Mouse (Mus musculus) embryonic facial prominence, embryonic 11.5 days (tissue): Measurements from ENCODE around the gene Aicda. TPM values are rescaled to one million over a fixed set of nuclear protein-coding genes. Genes with fewer than 3 reads are reported as not detected.
"Not testable (repeated sequence)": the region's sequence is repeated elsewhere in the genome, so short reads cannot be mapped to it uniquely, and the experiment has no call there.

Experiments
- ATAC-seq: fragments of 200-750 bp; cut with Nextera tagmentation; replicated peaks from 2 replicates; pipeline ENCODE4 v1.8.0; 2017; ENCODE audit warnings: low read depth; ENCODE audit not compliant: insufficient number of reproducible peaks, low FRiP score, low TSS enrichment
- DNase-seq: peaks from one replicate; pipeline ENCODE4 v3.0.0-alpha.2; 2015; ENCODE audit warnings: low spot score
- H3K27ac ChIP-seq: fragments of 300-500 bp; sonication (generic); replicated peaks from 2 replicates; pipeline ENCODE4 v1.5.1; 2014; ENCODE audit warnings: mild to moderate bottlenecking, low read depth, low read length, control low read depth
- H3K27me3 ChIP-seq: fragments of 300-500 bp; sonication (generic); 2 replicates; pipeline ENCODE4 v1.6.1; 2014; ENCODE audit warnings: mild to moderate bottlenecking, low read length, moderate library complexity, mixed read lengths; ENCODE audit not compliant: control insufficient read depth, insufficient read depth
- H3K36me3 ChIP-seq: fragments of 300-500 bp; sonication (generic); replicated peaks from 2 replicates; pipeline ENCODE4 v1.6.1; 2014; ENCODE audit warnings: low read depth, mild to moderate bottlenecking, low read length, moderate library complexity, mixed read lengths; ENCODE audit not compliant: control insufficient read depth, insufficient read depth
- H3K4me1 ChIP-seq: fragments of 300-500 bp; sonication (generic); 2 replicates; pipeline ENCODE4 v1.6.1; 2014; ENCODE audit warnings: low read length, mixed read lengths; ENCODE audit not compliant: control insufficient read depth, insufficient read depth
- H3K4me2 ChIP-seq: fragments of 300-500 bp; sonication (generic); 2 replicates; pipeline ENCODE4 v1.6.1; 2014; ENCODE audit warnings: low read depth, mild to moderate bottlenecking, control low read depth, low read length, moderate library complexity
- H3K4me3 ChIP-seq: fragments of 300-500 bp; sonication (generic); 2 replicates; pipeline ENCODE4 v1.5.1; 2014; ENCODE audit warnings: low read depth, low read length, control low read depth
- H3K9ac ChIP-seq: fragments of 300-500 bp; sonication (generic); replicated peaks from 2 replicates; pipeline ENCODE4 v1.6.1; 2014; ENCODE audit warnings: mild to moderate bottlenecking, control low read depth, low read length
- H3K9me3 ChIP-seq: fragments of 300-500 bp; sonication (generic); replicated peaks from 2 replicates; pipeline ENCODE4 v1.6.1; 2016; ENCODE audit warnings: mild to moderate bottlenecking, low read length, inconsistent platforms, mixed read lengths; ENCODE audit not compliant: control insufficient read depth
- WGBS: fragments of 180-500 bp; shearing (Covaris S2); extraction: QIAGEN DNeasy Blood & Tissue Kit; methylation state at CpG from one replicate; pipeline ENCODE4 v1.1.7; 2014; 5-methylcytosine and 5-hydroxymethylcytosine counted together
- polyA plus RNA-seq: library from polyadenylated mRNA; unstranded; fragments of >200 nt; fragmentation: Nextera tagmentation; extraction: Ambion mirVana; gene quantifications from 2 replicates; pipeline ENCODE4 v1.2.1, GENCODE M21; 2014

Gene Aicda
- polyA plus RNA-seq, 1 experiment from 2014 or later, result not detected

DNA sequence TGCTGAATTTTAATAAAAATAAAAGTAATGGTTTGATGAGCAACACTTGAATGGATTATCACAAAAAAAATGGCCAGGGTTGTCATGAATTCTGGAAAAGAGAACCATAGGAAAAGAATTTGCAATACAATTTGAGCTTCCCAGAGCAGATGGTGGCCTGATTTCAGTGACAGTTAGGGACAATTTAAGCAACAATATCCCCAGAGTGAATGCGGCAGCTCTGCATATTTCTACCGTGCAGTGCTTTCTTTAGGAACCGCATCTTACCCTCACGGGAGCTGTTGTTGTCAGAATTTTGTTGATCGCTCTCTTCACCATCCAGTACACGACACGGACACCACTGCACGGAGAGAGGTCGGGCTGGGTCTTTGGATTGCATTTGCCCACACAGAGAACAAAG is 14.0 kb upstream of the Aicda start:
- H3K36me3 ChIP-seq, result no peaks in the 10 kb centered on the region
- no peak overlapping the region for H3K4me3 ChIP-seq
- no peak overlapping the region for H3K9ac ChIP-seq
- DNase-seq (no peak), ATAC-seq (no peak)
- H3K27ac ChIP-seq, result no peak overlapping the region
- no peak overlapping the region for H3K4me2 ChIP-seq
- H3K9me3 ChIP-seq, result no peaks in the 10 kb centered on the region
- no peaks in the 10 kb centered on the region for H3K27me3 ChIP-seq
- H3K4me1 ChIP-seq, result no peaks in the 10 kb centered on the region
- WGBS, result 81% methylated on average over 9 of the region's 9 CpGs

GRCm38 (mm10) chr6:122542459-122542858 is 11.1 kb upstream of the Aicda start:
- not testable (repeated sequence) for H3K36me3 ChIP-seq, ATAC-seq, DNase-seq, H3K4me1 ChIP-seq, H3K4me3 ChIP-seq, H3K9me3 ChIP-seq, H3K27me3 ChIP-seq, H3K27ac ChIP-seq, H3K4me2 ChIP-seq, H3K9ac ChIP-seq
- WGBS, result 73% methylated on average over 5 of the region's 5 CpGs

DNA sequence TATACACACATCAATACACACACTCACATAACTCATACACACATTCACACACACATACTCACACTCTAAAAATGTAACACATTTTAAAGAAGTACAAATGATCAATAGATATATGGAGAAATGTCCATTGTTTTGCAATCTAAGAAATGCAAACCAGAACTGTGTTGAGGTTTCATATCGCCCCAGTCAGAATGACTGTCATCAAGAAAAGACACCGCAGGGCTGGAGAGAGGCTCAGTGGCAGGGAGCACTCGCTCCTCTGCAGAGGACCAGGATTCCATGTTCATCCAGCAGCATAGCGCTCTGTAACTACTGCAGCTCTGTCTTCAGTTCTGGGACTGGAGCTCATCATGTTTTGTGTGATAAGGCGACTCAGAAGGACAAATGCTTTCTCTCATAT is 10.0 kb upstream of the Aicda start:
- no peaks in the 10 kb centered on the region for H3K27me3 ChIP-seq
- 82% methylated on average over 5 of the region's 5 CpGs for WGBS
- no peak for ATAC-seq
- no peak overlapping the region for H3K4me3 ChIP-seq
- H3K4me2 ChIP-seq, result no peak overlapping the region
- H3K4me1 ChIP-seq, result no peaks in the 10 kb centered on the region
- no peak overlapping the region for H3K27ac ChIP-seq
- H3K9ac ChIP-seq, result no peak overlapping the region
- no peak for DNase-seq
- no peaks in the 10 kb centered on the region for H3K36me3 ChIP-seq
- H3K9me3 ChIP-seq, result no peaks in the 10 kb centered on the region

- Histone ChIP-seq H3K36me3 (no peaks in the 10 kb centered on the region), H3K4me1 (no peaks in the 10 kb centered on the region), H3K4me3 (no peak overlapping the region), H3K27me3 (no peaks in the 10 kb centered on the region), H3K27ac (no peak overlapping the region), H3K9me3 (no peaks in the 10 kb centered on the region), H3K4me2 (no peak overlapping the region), H3K9ac (no peak overlapping the region)
- ATAC-seq (no peak; the same call in 1 of the 2 replicates), DNase-seq (no peak)
- WGBS, result 95% methylated on average over 1 of the region's 1 CpGs
Measured at GRCm38 (mm10) chr6:122544672-122545071, 8.9 kb upstream of the Aicda start.

GRCm38 (mm10) chr6:122545289-122545882 is 8.2 kb upstream of the Aicda start:
- DNase-seq (no peak), ATAC-seq (no peak)
- Histone ChIP-seq H3K36me3 (no peaks in the 10 kb centered on the region), H3K27me3 (no peaks in the 10 kb centered on the region), H3K9me3 (no peaks in the 10 kb centered on the region), H3K27ac (no peak overlapping the region), H3K4me2 (no peak overlapping the region), H3K4me3 (no peak overlapping the region), H3K9ac (no peak overlapping the region), H3K4me1 (no peaks in the 10 kb centered on the region)
- 67% methylated on average over 9 of the region's 9 CpGs for WGBS

GRCm38 (mm10) chr6:122545948-122546347 is 7.7 kb upstream of the Aicda start:
- H3K27ac ChIP-seq, result no peak overlapping the region
- ATAC-seq (no peak), DNase-seq (no peak)
- no peak overlapping the region for H3K4me3 ChIP-seq
- H3K9me3 ChIP-seq, result no peaks in the 10 kb centered on the region
- H3K4me2 ChIP-seq, result no peak overlapping the region
- no peaks in the 10 kb centered on the region for H3K27me3 ChIP-seq
- H3K4me1 ChIP-seq, result no peaks in the 10 kb centered on the region
- no peak overlapping the region for H3K9ac ChIP-seq
- no peaks in the 10 kb centered on the region for H3K36me3 ChIP-seq
- WGBS, result 80% methylated on average over 10 of the region's 10 CpGs

GRCm38 (mm10) chr6:122554102-122554501 is 501 bp downstream of the Aicda start:
- Histone ChIP-seq H3K27ac (no peak overlapping the region), H3K4me2 (no peak overlapping the region), H3K27me3 (no peaks in the 10 kb centered on the region), H3K9ac (no peak overlapping the region), H3K9me3 (no peaks in the 10 kb centered on the region), H3K36me3 (no peaks in the 10 kb centered on the region), H3K4me1 (no peaks in the 10 kb centered on the region), H3K4me3 (no peak overlapping the region)
- no peak for DNase-seq
- ATAC-seq, result no peak
- 80% methylated on average over 6 of the region's 6 CpGs for WGBS

- no peaks in the 10 kb centered on the region for H3K4me1 ChIP-seq
- no peak for DNase-seq
- H3K27me3 ChIP-seq, result no peaks in the 10 kb centered on the region
- WGBS, result 43% methylated on average over 7 of the region's 7 CpGs
- H3K36me3 ChIP-seq, result no peaks in the 10 kb centered on the region
- H3K27ac ChIP-seq, result no peak overlapping the region
- no peak overlapping the region for H3K4me2 ChIP-seq
- no peak for ATAC-seq
- H3K4me3 ChIP-seq, result no peak overlapping the region
- H3K9me3 ChIP-seq, result no peaks in the 10 kb centered on the region
- no peak overlapping the region for H3K9ac ChIP-seq
Measured at GRCm38 (mm10) chr6:122555266-122555665, 1.7 kb downstream of the Aicda start.
